Mouse (Mus musculus): Measurements from ENCODE around the gene Cct7. TPM values are rescaled to one million over a fixed set of nuclear protein-coding genes. Genes with fewer than 3 reads are reported as not detected.

Cct7 gene
- polyA plus RNA-seq, 1 experiment from 2014 or later: 433 TPM

DNA sequence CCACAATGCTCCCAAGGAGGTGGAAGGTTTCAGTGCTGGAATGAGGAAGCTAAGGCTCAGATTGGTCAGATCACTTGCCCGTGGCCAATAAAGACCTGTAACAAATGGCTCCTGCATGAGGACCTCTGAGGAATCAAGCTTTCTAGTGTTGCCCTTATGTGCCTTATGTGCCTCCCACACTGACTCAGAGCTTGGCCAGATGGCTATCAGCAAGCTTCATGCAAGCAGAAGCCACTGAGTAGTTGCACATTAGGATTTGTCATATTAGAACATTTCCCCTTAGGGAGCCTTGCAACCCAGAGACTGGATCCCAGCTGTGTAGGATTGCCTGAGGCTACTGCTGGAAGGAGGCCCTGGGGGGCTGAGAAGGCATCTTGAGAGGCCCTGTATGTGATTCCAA is 49.1 kb downstream of the Cct7 start:
- Histone ChIP-seq H3K4me3 (ENCODE audit: low read depth, low read length) (no peak overlapping the region), H3K4me1 (ENCODE audit: control insufficient read depth, insufficient read depth, low read length) (no peaks in the 10 kb centered on the region; the same call in 1 of the 2 replicates), H3K4me2 (replicated peaks; ENCODE audit: low read depth, low read length) (no peak overlapping the region), H3K27ac (ENCODE audit: low read length) (no peak overlapping the region), H3K36me3 (ENCODE audit: control insufficient read depth, insufficient read depth, low read length) (no peaks in the 10 kb centered on the region), H3K27me3 (ENCODE audit: control insufficient read depth, insufficient read depth, low read length) (no peaks in the 10 kb centered on the region; the same call in 1 of the 2 replicates), H3K9me3 (ENCODE audit: control insufficient read depth, low read depth, low read length) (no peaks in the 10 kb centered on the region), H3K9ac (replicated peaks; ENCODE audit: low read depth, low read length) (no peak overlapping the region)
- no peak for ATAC-seq (ENCODE audit: insufficient number of reproducible peaks, insufficient read depth, low FRiP score, low read depth)
- WGBS: 73% methylated on average over 1 of the region's 1 CpGs

DNA sequence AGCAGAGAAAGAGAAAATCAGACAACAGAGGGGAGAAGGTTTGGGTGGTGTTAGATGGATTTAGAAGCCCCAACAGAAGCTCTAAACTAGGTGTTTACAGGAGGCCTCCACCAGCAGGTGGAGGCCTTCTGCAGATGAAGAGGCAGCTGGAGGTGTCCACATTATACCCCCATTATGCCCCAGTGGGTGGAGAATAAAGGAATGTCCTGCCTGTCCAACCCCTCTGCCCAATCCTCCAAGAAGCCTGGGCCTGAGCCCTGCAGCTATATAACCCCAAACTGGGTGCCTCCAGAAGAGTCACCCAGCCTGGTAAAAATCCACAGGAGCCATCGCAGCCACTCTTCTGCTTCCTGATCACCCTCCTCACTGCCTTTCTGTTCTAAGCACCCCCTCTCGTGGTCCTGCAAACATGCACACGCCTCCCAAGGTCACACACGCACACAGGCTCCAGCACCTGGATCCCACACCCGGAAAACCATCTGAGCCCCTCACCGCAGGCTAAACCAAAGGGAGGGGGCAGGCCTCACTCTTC is 50.3 kb downstream of the Cct7 start:
- Histone ChIP-seq H3K9ac (replicated peaks; ENCODE audit: low read depth, low read length) (no peak overlapping the region), H3K4me2 (replicated peaks; ENCODE audit: low read depth, low read length) (peak overlapping the region; percentile 87), H3K9me3 (ENCODE audit: control insufficient read depth, low read depth, low read length) (no peaks in the 10 kb centered on the region), H3K4me1 (ENCODE audit: control insufficient read depth, insufficient read depth, low read length) (no peaks in the 10 kb centered on the region; the same call in 1 of the 2 replicates), H3K36me3 (ENCODE audit: control insufficient read depth, insufficient read depth, low read length) (no peaks in the 10 kb centered on the region), H3K27ac (ENCODE audit: low read length) (no peak overlapping the region), H3K27me3 (ENCODE audit: control insufficient read depth, insufficient read depth, low read length) (no peaks in the 10 kb centered on the region; the same call in 1 of the 2 replicates), H3K4me3 (ENCODE audit: low read depth, low read length) (peak overlapping the region; percentile 58)
- no peak for ATAC-seq (ENCODE audit: insufficient number of reproducible peaks, insufficient read depth, low FRiP score, low read depth)
- 18% methylated on average over 6 of the region's 6 CpGs for WGBS

DNA sequence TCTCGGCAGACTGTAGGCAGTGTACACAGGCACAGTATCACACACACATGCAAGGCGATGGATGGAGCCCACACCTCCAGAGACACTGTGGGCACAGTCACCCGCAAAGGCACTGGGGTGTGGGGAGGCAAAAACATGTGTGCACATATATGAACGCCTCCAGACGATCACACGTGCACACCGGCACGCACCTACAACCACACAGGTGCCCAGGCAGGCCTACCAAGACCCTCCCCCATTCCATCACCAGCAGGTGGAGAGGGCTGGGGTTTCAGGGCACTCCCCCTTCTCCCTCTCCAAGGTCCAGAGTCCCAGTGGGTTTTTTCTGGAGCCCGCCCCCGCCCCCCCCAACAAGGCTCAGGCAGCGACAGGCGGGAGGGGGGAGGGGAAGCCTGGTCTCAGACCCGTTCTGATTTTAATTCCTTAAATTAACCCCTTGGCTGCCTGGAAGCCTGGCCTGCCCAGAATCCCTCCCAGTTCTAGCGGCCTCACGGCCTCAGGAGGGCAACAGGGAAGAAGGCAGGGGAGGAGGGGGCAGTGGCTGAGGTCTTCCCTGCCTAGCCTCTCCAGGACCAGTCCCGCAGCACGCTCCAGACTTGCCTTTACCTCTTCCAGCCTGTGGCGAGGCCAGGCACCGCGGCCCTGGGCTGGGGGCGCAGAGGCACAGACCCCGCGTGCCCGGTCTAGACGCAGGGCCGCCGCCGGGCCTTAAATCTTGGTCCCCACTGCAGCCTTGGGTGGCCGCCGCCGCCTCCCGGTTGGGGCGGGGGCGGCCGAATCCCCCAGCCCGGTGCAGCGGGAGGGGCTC is 51.0 kb downstream of the Cct7 start:
- no peaks in the 10 kb centered on the region; the same call in 1 of the 2 replicates for H3K27me3 ChIP-seq (ENCODE audit: control insufficient read depth, insufficient read depth, low read length)
- H3K36me3 ChIP-seq (ENCODE audit: control insufficient read depth, insufficient read depth, low read length): no peaks in the 10 kb centered on the region
- ATAC-seq (ENCODE audit: insufficient number of reproducible peaks, insufficient read depth, low FRiP score, low read depth): peak; percentile 72
- H3K4me2 ChIP-seq (replicated peaks; ENCODE audit: low read depth, low read length): peak overlapping the region; percentile 87
- no peaks in the 10 kb centered on the region for H3K9me3 ChIP-seq (ENCODE audit: control insufficient read depth, low read depth, low read length)
- 2% methylated on average over 37 of the region's 37 CpGs for WGBS
- no peaks in the 10 kb centered on the region; the same call in 1 of the 2 replicates for H3K4me1 ChIP-seq (ENCODE audit: control insufficient read depth, insufficient read depth, low read length)
- no peak overlapping the region; the same call in 1 of the 2 replicates for H3K9ac ChIP-seq (replicated peaks; ENCODE audit: low read depth, low read length)
- H3K27ac ChIP-seq (ENCODE audit: low read length): no peak overlapping the region
- peak overlapping the region; percentile 58 for H3K4me3 ChIP-seq (ENCODE audit: low read depth, low read length)

DNA sequence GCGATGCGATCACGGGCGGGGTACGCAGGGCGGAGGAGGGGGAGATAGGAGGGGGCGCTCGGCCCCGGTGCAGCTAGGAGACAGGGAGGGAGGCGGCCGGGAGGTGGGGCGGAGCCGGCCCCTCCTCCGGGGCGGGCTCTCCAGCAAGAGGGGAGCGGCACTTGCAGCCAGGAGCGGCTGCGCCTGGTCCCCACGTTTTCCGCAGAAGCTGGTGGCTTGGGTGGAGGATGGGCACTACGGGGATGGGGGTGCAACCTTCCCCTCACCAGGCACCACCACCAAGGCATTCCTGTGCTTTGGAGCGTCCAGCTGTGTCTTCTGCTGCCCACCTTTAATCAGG is 51.6 kb downstream of the Cct7 start, which contains the start of gene Fbxo41:
TSS of gene Fbxo41 (minus strand) at position 84 of the 340 bp plus-strand sequence.
- WGBS: 1% methylated on average over 16 of the region's 22 CpGs

DNA sequence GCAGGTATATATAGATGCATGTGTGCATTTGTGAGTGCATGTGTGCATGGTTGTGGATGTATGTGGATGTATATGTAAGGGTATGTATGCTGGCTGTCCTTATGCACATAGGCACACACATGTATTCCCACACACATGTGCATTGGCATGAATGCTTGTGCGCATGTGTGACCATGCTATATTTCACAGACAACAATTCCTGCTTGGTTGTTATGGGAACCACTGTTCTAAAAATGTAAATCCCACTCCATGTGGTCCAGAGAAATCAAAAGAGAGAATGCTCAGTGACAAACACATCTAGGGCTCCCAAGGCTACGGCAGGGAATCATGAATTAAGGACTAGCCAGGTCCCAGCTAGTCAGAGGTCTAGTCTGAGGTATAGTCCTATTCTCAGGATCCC is 53.6 kb downstream of the Cct7 start:
- WGBS: 83% methylated on average over 2 of the region's 2 CpGs
- Histone ChIP-seq H3K27me3 (ENCODE audit: control insufficient read depth, insufficient read depth, low read length) (peaks cover 1% of the 10 kb centered on the region), H3K27ac (ENCODE audit: low read length) (no peak overlapping the region), H3K36me3 (ENCODE audit: control insufficient read depth, insufficient read depth, low read length) (no peaks in the 10 kb centered on the region), H3K4me3 (ENCODE audit: low read depth, low read length) (no peak overlapping the region), H3K9me3 (ENCODE audit: control insufficient read depth, low read depth, low read length) (no peaks in the 10 kb centered on the region), H3K4me1 (ENCODE audit: control insufficient read depth, insufficient read depth, low read length) (no peaks in the 10 kb centered on the region; the same call in 1 of the 2 replicates), H3K9ac (replicated peaks; ENCODE audit: low read depth, low read length) (no peak overlapping the region), H3K4me2 (replicated peaks; ENCODE audit: low read depth, low read length) (no peak overlapping the region)
- no peak for ATAC-seq (ENCODE audit: insufficient number of reproducible peaks, insufficient read depth, low FRiP score, low read depth)

More for the DNA sequence above, 51.6 kb downstream of the Cct7 start, which contains the start of gene Fbxo41:
- peak; percentile 87 for ATAC-seq (ENCODE audit: insufficient number of reproducible peaks, insufficient read depth, low FRiP score, low read depth)
- peak within 1 kb of the TSS; percentile 87 for H3K4me2 ChIP-seq (replicated peaks; ENCODE audit: low read depth, low read length)
- H3K27ac ChIP-seq (ENCODE audit: low read length): no peak within 1 kb of the TSS
- H3K9ac ChIP-seq (replicated peaks; ENCODE audit: low read depth, low read length): no peak within 1 kb of the TSS; the same call in 1 of the 2 replicates
- no peaks in the 10 kb centered on the region; the same call in 1 of the 2 replicates for H3K4me1 ChIP-seq (ENCODE audit: control insufficient read depth, insufficient read depth, low read length)
- H3K4me3 ChIP-seq (ENCODE audit: low read depth, low read length): peak within 1 kb of the TSS; percentile 58
- H3K27me3 ChIP-seq (ENCODE audit: control insufficient read depth, insufficient read depth, low read length): no peaks in the 10 kb centered on the region; the same call in 1 of the 2 replicates
- no peaks in the 10 kb centered on the region for H3K9me3 ChIP-seq (ENCODE audit: control insufficient read depth, low read depth, low read length)
- H3K36me3 ChIP-seq (ENCODE audit: control insufficient read depth, insufficient read depth, low read length): no peaks in the 10 kb centered on the region

DNA sequence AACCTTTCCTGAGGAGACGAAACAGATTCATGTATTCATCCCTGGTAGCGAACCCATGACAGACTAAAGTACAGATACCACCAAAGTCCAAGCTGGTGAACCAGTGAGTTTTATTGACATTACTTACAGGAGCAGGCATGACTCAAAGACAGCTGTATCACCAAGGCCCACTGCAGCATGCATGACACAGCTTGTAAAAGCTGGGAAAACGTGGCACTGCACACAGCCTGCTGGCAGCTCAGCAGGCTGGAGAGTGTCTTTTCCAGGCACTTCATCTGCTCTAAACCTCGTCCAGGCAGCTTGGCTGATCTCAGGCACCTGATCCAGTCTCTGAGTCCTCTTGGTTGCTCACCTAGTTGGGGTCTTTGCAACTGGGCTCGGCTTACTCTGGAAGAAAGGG is 57.3 kb downstream of the Cct7 start:
- Histone ChIP-seq H3K27ac (ENCODE audit: low read length) (no peak overlapping the region), H3K27me3 (ENCODE audit: control insufficient read depth, insufficient read depth, low read length) (peaks cover 36% of the 10 kb centered on the region), H3K9ac (replicated peaks; ENCODE audit: low read depth, low read length) (no peak overlapping the region), H3K9me3 (ENCODE audit: control insufficient read depth, low read depth, low read length) (no peaks in the 10 kb centered on the region), H3K36me3 (ENCODE audit: control insufficient read depth, insufficient read depth, low read length) (no peaks in the 10 kb centered on the region), H3K4me3 (ENCODE audit: low read depth, low read length) (no peak overlapping the region), H3K4me2 (replicated peaks; ENCODE audit: low read depth, low read length) (no peak overlapping the region), H3K4me1 (ENCODE audit: control insufficient read depth, insufficient read depth, low read length) (peaks cover 12% of the 10 kb centered on the region)
- no peak for ATAC-seq (ENCODE audit: insufficient number of reproducible peaks, insufficient read depth, low FRiP score, low read depth)
- WGBS: 52% methylated on average over 5 of the region's 5 CpGs

DNA sequence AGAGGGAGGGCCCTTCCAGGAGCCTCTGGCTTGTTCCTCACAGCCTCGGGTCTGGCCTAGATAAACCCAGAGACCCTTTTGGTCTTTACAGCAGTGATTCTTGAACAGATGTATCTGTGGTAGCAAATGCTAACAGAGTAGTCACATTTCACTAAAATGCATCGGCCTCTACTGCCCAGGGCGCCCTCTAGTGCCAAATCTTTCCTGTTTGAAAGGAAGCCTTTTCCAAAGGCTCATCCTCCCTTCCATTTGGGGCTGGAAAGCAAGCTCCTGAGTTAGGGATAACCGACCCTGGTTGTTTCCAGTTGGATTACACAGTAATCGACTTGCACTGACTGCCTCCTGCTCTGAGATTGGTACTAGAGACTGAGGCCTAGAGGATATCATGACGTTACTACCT is 59.2 kb downstream of the Cct7 start:
- no peak overlapping the region for H3K4me2 ChIP-seq (replicated peaks; ENCODE audit: low read depth, low read length)
- no peak overlapping the region for H3K9ac ChIP-seq (replicated peaks; ENCODE audit: low read depth, low read length)
- no peak for ATAC-seq (ENCODE audit: insufficient number of reproducible peaks, insufficient read depth, low FRiP score, low read depth)
- H3K27me3 ChIP-seq (ENCODE audit: control insufficient read depth, insufficient read depth, low read length): peaks cover 48% of the 10 kb centered on the region
- H3K36me3 ChIP-seq (ENCODE audit: control insufficient read depth, insufficient read depth, low read length): no peaks in the 10 kb centered on the region
- H3K9me3 ChIP-seq (ENCODE audit: control insufficient read depth, low read depth, low read length): no peaks in the 10 kb centered on the region
- H3K27ac ChIP-seq (ENCODE audit: low read length): no peak overlapping the region
- no peak overlapping the region for H3K4me3 ChIP-seq (ENCODE audit: low read depth, low read length)
- 4% methylated on average over 6 of the region's 6 CpGs for WGBS
- peaks cover 12% of the 10 kb centered on the region for H3K4me1 ChIP-seq (ENCODE audit: control insufficient read depth, insufficient read depth, low read length)

DNA sequence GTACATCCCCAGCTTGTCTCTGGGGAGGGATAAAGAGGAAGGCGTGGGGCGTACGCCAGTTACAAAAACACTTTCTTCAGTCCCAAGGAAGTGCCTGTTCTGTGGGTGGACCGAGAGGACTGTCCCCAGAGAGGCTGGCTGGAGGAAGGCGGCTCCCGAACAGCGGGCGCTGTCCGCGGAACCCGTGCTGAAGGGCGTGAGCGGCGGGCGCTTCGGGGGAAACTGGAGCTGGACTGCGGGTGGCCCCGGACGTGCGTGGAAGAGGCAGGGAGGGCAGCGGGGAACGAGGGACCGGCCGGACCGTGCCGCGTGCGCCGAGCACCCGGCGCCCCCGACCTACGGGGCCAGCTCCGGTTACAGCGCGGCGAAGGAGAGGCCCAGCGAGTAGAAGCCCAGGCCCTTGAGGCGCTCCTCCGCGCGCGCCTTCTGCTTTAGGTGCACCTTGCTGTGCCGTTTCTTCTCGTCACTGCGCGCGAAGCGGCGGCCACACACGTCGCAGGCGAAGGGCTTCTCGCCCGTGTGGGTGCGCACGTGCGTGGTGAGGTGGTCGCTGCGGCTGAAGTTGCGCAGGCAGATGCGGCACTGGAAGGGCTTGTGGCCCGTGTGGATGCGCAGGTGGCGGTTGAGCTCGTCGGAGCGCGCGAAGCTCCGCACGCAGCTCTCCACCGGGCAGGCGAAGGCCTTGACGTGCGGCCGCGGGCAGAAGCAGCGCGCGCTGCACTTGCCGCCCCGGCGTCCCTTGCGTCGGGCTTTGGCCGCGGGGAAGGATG is 60.2 kb downstream of the Cct7 start:
- H3K36me3 ChIP-seq (ENCODE audit: control insufficient read depth, insufficient read depth, low read length): no peaks in the 10 kb centered on the region
- no peaks in the 10 kb centered on the region for H3K9me3 ChIP-seq (ENCODE audit: control insufficient read depth, low read depth, low read length)
- under 1% methylated on average over 84 of the region's 88 CpGs for WGBS
- no peak overlapping the region for H3K27ac ChIP-seq (ENCODE audit: low read length)
- peaks cover 48% of the 10 kb centered on the region for H3K27me3 ChIP-seq (ENCODE audit: control insufficient read depth, insufficient read depth, low read length)
- no peak overlapping the region for H3K9ac ChIP-seq (replicated peaks; ENCODE audit: low read depth, low read length)
- peak overlapping the region; percentile 36 for H3K4me2 ChIP-seq (replicated peaks; ENCODE audit: low read depth, low read length)
- H3K4me1 ChIP-seq (ENCODE audit: control insufficient read depth, insufficient read depth, low read length): peaks cover 12% of the 10 kb centered on the region
- no peak for ATAC-seq (ENCODE audit: insufficient number of reproducible peaks, insufficient read depth, low FRiP score, low read depth)
- H3K4me3 ChIP-seq (ENCODE audit: low read depth, low read length): peak overlapping the region; percentile 42

Data from stomach, embryonic 14.5 days (tissue).